Mouse (Mus musculus) layer of hippocampus, adult 11-12 months (tissue): Measurements from ENCODE around the gene Olfr709-ps1.
"Not testable (repeated sequence)": the region's sequence is repeated elsewhere in the genome, so short reads cannot be mapped to it uniquely, and the experiment has no call there.

Experiments used
- DNase-seq: peaks from one replicate; pipeline ENCODE4 v3.0.0; 2022; ENCODE audit warnings: low spot score

Gene Olfr709-ps1

GRCm38 (mm10) chr7:106932119-106932518 lies at the start of gene Olfr709-ps1:
TSS of gene Olfr709-ps1 (minus strand) at chr7:106932219.
- DNase-seq: no peak

GRCm38 (mm10) chr7:106975353-106975752 lies 43.3 kb upstream of the Olfr709-ps1 start, which contains the start of gene Olfr711:
TSS of gene Olfr711 (minus strand) at chr7:106975453.
- no peak for DNase-seq

- not testable (repeated sequence) for DNase-seq
These were observed 35.5 kb upstream of the Olfr709-ps1 start for GRCm38 (mm10) chr7:106967503-106967902.

- no peak for DNase-seq
These were observed 31.8 kb upstream of the Olfr709-ps1 start, which contains the start of gene Olfr6 for GRCm38 (mm10) chr7:106963837-106964236. TSS of gene Olfr6 (minus strand) at chr7:106963937.

GRCm38 (mm10) chr7:106948212-106948611 lies 16.2 kb upstream of the Olfr709-ps1 start, which contains the start of gene Olfr710:
TSS of gene Olfr710 (minus strand) at chr7:106948312.
- DNase-seq: no peak

GRCm38 (mm10) chr7:106920961-106921360 lies 11.1 kb downstream of the Olfr709-ps1 start:
- DNase-seq: not testable (repeated sequence)

- no peak for DNase-seq
These were observed 24.3 kb downstream of the Olfr709-ps1 start, which contains the start of gene Olfr1532-ps1 for GRCm38 (mm10) chr7:106907676-106908075. TSS of gene Olfr1532-ps1 (plus strand) at chr7:106908001.

- not testable (repeated sequence) for DNase-seq
These were observed 30.9 kb downstream of the Olfr709-ps1 start, which contains the start of gene Olfr707 for GRCm38 (mm10) chr7:106901141-106901540. TSS of gene Olfr707 (minus strand) at chr7:106901241.

GRCm38 (mm10) chr7:106888062-106888461 lies 44.0 kb downstream of the Olfr709-ps1 start, which contains the start of gene Olfr706:
TSS of gene Olfr706 (minus strand) at chr7:106888162.
- no peak for DNase-seq

- no peak for DNase-seq
These were observed 55.2 kb downstream of the Olfr709-ps1 start, which contains the start of gene Olfr705 for GRCm38 (mm10) chr7:106876791-106877190. TSS of gene Olfr705 (minus strand) at chr7:106876891.
